Mouse (Mus musculus) embryo, embryonic 11.5 days (tissue): Measurements from ENCODE around the gene Fas.

Experiments used
- DNase-seq: peaks from one replicate; pipeline ENCODE4 v3.0.0-alpha.2; 2012; ENCODE audit warnings: low read depth, low spot score

Fas gene

DNA sequence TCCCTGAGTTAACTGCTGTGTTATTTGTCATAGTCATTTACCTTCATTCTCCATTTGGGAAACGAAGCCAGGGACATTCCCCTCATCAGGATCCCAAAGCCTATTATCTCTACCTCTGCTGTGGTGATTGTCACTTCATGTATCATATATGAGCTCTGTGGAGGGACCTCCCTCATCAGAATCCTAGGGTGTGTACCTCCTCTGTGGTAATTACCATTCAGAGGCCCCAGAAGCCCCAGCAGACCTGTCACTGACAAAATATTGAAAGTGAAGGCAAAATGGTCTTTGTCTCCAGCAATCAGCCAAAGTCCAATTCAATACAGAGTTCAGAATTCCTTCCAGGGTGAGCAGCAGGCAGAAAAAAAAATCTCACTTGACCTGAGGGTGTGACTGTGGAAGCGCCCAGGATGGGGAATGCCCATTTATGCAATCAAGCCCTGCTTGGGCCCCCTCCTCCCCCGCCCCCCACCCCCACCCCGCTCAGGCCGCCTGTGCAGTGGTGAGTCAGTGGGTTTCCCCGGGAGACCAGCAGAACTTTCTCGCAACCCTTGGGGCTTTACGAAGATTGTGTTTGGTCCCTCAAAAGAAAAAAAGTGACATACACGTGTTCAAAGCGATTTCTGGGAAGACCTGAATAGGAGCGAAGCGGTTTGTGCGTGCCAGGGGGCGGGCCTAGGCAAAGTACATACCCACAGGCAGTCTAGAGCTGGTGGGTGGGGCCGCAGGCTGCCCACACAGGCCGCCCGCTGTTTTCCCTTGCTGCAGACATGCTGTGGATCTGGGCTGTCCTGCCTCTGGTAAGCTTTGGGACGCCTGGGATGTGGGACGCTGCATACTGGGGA, at the start of gene Fas:
Gene Fas, plus strand, starts transcription at position 719 of the 842 bp plus-strand sequence.
- DNase-seq, result peak; percentile 30

DNA sequence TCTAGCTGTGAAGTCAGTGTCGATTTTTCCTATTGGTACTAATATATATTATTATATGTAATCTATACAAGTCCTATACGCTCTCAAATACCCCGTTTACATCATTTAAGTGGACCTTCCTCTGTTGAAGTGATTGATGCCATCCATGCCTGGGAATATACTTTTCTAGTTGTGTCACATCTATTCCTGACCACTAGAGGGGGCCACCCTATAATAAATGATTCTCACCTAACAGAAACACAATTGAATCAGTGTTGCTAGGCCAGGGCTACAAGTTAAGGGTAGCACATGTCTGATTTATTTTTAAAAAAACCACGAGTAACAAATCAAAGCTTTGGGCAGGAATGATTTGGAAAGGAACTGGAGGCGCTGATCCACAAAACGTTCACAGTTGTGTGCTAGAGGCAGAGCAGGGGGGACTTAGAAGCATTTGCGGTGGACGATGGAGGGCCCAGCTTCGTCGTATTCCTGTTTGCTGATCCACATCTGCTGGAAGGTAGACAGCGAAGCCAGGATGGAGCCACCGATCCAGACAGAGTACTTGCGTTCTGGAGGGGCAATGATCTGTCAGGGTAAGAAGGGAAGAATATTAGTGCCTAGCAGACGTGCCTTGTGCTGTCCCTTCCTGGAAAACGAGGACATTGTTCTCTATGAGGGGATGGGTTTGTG, 49.1 kb upstream of the Fas start:
- DNase-seq, result no peak

- no peak for DNase-seq
Observed at GRCm38 (mm10) chr19:34242925-34243324, 47.5 kb upstream of the Fas start.

DNA sequence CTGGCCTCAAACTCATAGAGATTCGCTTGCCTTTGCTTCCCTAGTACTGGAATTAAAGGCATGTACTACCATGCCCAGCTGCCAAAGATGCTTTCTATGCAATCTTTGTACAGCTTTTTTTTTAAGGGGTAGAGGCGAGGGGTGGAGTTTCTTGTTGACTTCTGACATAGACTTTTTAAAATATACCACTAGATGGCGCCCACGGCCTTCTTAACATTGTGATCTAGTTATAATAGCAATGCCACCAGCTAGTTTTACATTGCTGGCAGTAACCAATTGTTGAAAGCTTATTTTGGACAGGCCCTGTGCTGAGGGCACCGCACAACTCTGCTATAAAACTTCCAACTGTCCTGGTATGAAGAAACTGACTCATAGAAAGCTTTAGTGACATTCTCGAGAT, 46.4 kb upstream of the Fas start:
- peak; percentile 58 for DNase-seq

- no peak for DNase-seq
Observed at GRCm38 (mm10) chr19:34248558-34248957, 41.9 kb upstream of the Fas start.

GRCm38 (mm10) chr19:34250621-34251020, 39.8 kb upstream of the Fas start:
- DNase-seq, result no peak

- no peak for DNase-seq
Observed at GRCm38 (mm10) chr19:34251900-34252299, 38.6 kb upstream of the Fas start.

GRCm38 (mm10) chr19:34252450-34252849, 38.0 kb upstream of the Fas start:
- DNase-seq, result no peak

- DNase-seq, result no peak
Observed at GRCm38 (mm10) chr19:34254101-34254879, 36.2 kb upstream of the Fas start.

GRCm38 (mm10) chr19:34254880-34255681, 35.4 kb upstream of the Fas start, which contains the start of gene Acta2:
Gene Acta2, minus strand, starts transcription at chr19:34255590.
- no peak for DNase-seq

DNA sequence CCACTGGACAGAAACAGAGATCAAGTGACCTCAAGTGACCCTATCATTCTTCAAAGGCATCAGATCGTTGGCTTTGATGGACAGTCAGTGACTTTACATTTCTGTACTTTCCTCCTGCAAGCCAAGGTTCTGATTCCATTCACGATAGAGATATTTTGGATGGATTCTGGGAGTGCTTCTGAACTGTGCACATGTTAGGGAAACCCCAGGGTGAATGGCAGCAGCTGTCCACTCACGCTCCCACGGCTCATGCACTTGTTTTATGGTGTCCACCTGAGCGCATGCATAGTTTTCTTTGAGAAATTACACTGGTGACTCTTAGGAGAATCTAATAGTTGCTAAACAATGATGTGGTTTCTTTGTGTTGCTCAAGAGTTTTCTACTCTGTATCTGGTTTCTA, 34.3 kb upstream of the Fas start:
- DNase-seq, result no peak

GRCm38 (mm10) chr19:34256936-34257335, 33.5 kb upstream of the Fas start:
- DNase-seq, result no peak

DNA sequence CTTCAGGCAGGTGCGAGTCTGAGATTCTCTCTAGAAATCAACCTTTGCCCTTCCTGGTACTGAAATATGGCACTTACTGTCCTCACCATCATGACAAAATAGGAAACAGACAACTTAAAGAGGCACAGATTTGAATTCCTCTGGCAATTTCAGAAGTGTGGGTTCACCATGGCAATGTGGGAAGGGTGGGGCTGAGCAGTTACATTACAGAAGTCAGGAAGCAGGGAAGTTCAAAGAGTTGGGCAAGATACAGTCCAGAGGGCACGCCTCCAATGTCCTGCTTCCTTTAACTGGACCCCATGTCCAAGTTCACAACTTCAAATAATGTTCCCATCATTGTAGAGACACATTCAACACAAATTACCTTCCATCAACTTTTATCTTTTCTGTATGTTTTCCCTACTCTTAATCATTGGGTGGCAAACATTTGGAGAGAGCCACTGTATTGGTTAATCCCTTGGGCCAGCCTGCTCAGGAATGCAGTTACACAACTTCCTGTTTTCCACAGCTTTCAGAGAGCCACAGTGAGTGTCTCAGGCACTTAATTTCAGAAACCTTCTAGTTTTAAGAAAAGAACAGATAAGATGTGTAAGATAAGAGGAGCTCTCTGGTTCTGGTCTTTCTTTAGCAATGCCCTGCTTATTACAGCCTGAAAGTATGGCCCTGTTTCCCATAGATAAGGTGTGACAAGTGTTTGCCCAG, 28.0 kb upstream of the Fas start:
- no peak for DNase-seq

DNA sequence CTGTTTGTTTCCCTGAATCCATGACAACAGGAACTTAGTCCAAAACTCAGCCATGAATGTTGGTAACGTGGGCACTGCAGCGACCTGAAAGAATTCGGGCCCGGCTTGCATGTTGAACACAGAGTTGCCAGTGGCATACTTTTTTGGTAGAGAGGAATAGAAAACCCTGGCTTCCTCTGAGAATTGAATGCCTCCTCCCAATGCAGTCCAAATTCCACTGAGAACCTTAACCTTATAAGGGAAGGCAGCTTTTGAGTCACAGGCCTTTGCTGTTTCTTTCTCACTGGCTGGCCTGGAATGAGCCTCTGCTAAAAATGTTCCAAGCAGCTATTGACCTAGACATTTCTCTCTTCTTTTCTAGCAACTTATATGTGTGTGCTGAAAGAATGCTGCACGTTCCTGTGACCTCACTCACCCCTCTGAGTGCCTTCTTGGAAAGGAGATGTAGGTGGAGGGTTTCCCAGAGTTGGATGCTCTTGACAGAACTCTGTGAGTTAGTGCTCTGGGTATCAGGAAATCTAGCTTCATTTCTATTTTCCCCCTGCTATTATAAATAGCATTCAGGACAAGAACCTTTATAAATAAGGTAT, 24.8 kb upstream of the Fas start:
- DNase-seq, result no peak

DNA sequence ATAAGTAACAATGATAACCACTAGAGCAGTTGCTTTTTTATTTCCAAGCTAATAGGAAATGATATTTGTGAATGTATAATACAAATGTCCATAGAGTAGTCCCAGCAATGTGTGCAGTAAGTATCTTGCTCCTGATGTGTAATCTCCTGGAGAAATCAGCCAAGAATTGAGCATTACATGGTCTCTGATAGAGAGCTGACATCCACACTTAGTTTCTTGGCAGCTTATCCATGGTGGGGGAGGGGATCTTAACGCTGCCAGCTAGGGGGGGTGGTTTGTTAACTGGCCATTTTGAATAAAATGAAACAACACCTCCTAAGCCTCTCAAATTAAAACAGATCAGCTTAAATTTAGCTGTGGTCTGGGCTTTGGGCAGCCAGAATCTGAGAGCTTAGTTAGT, 21.5 kb upstream of the Fas start:
- DNase-seq, result no peak

DNA sequence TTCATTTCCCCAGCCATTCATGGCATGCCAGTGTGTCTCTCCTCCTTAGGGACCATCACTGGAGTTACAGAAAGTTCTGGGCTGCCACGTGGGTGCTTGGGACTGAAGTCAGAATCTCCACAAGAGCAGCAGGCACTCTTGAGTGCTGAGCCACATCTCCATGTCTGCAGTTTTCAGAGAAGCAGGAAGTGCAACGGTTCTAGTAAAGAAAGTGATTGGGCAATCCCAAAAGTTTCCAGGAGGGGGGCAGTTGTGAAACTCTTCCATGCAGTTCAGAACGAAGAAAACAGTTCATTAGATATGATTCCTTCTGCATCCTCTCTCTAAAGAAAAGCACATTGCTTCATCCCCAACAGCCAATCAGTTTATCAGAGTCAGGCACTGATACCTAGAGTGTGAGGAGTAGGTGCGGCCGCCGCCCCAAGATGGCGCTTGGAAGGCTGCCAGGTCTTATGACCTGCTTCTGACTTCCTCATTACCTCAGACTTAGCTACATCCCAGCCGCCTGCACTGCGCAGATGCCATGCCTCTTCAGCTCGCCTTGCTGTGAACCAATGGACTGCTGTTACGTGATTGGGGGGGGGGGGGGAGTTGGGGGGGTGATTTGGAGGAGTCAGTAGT, 20.2 kb upstream of the Fas start:
- no peak for DNase-seq

DNA sequence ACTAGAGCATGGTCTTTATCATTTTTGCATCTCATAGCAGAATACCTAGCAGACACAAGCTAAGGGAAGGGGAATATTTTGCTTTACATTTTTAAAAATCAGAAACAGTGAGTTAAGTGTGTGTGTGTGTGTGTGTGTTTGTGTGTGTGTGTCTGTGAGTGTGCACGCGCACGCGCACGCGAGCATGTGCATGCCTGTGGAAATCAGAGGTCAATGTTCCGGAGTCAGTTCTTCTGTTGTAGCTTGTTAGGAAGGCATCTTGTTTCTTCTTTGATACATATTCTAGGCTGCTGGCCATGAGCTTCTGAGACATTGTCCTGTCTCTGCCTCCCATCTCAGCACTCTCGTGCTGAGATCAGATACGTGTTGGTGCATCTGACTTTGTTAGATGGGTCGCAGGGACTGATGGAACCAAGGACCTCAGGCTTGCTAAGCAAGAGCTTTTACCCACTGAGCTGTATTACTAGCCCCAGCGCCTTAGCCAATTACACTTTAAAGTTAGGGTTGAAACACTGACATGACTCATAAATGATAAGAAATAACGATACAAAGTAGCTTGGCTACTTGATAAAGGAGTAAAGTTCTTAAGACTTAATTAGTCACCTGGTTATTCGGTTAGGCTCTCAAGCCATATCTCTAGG, 19.5 kb upstream of the Fas start:
- DNase-seq, result no peak

DNA sequence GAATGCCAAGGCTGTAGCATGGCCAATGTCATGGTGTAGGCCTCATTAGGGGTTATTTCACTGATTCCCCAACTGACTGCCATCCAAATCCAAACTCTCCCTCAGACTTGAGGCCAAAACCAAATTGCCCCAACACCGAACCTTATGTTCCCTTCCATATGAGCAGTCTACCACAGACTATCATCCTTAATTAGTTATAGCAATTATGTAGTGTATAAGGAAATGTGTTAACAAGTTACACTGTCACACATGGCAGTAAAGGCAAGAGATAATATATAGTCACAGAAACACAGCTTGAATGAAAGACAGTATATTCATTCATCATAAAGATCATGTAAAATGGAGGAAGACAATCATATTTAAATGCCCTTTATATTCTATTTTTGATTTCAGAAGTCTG, 17.4 kb upstream of the Fas start:
- DNase-seq, result no peak

DNA sequence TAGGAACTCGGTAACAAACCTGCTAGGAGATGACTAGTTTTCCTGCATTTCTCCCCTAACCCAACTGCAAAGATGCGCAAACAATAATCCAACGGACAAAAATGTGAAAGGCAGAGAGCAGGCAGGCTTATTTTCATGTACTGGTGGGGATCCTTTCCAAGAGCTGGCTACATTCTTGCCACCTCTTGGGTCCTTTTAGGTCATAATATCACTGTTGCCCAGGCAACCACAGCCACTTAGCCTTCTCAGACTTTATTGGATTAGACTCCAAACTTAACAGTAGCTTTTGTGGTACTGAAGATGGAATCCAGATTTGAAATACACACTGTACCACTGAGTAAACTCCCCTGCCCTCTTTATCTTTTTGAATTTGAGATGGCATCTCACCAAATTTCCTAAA, 12.4 kb upstream of the Fas start:
- DNase-seq, result no peak

DNA sequence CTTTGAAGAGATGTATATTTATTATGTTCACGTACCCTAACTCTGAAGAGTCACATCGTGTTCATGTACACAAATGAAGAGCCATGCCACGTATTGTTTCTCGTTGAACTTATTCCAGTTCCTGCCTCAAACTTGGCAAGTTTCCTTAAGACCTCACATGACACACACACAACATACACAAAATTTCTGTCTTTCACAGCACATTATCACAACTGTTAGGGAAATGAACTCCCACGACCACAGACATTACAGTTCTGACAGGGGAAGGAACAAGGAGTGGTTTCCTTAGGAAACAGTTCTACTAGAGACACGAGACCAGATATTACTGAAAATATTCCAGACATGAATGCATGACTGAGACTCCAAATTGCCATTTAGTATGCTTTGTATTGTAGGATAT, 6.9 kb upstream of the Fas start:
- no peak for DNase-seq
